Mouse (Mus musculus) testis, adult 2 months (tissue): ENCODE data around the gene Invs.

Source experiments
- CTCF ChIP-seq: fragments of 200-500 bp; IDR thresholded peaks from 2 replicates; pipeline ENCODE4 v1.5.1; 2012; ENCODE audit warnings: low read depth, mild to moderate bottlenecking, inconsistent platforms, low read length, moderate library complexity; ENCODE audit not compliant: control insufficient read depth, insufficient read depth, insufficient replicate concordance
- POLR2A ChIP-seq: fragments of 200-500 bp; IDR thresholded peaks from 2 replicates; pipeline ENCODE4 v1.6.1; 2012; ENCODE audit warnings: low read depth, mild to moderate bottlenecking, inconsistent platforms, low read length, moderate library complexity; ENCODE audit not compliant: control insufficient read depth

- TF ChIP-seq CTCF = no peak
- TF ChIP-seq POLR2A = peak; percentile 96
Measured at GRCm38 (mm10) chr4:48472792-48473650, 193.5 kb downstream of the Invs start, which contains the start of gene Tex10.
